Mouse (Mus musculus): ENCODE data around the gene Tnnc1.

Gene Tnnc1

GRCm38 (mm10) chr14:31260932-31261331 is 52.8 kb downstream of the Tnnc1 start:
- no peak for DNase-seq

Measured in embryo, embryonic 11 days (tissue).